Mouse (Mus musculus): ENCODE data around the gene Cfap46.

DNA sequence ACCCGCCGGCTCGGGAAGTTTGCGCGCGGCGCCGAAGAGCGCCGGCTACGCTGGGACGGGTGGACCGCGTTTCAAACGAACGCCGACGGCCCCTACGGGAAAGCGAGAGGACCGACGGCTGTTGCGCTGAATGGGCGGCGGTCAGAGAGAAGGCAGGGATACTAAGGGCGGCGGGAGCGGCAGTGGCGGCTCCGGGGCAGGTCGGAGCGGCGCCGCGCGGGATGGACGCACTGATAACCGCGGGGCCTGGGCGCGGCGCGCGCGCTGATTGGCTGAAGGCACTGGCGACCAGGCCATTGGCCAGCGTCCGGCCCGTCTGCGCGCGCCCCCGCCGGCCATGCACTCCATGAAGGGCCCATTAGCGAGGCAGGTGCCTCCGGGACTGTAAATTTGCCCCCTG is 101.0 kb downstream of the Cfap46 start, which contains the start of gene Nkx6-2:
- TF ChIP-seq CTCF (IDR thresholded peaks at IDR 0.05; ENCODE audit: insufficient read depth, low read depth, low read length) (no peak), POLR2A (IDR thresholded peaks at IDR 0.05; ENCODE audit: insufficient read depth, low read depth, low read length) (no peak)

Measured in olfactory bulb, adult 2 months (tissue).